Mouse (Mus musculus) heart, postnatal 0 days (tissue): ENCODE results near the gene Ap3d1. TPM values are rescaled to one million over a fixed set of nuclear protein-coding genes. Genes with fewer than 3 reads are reported as not detected.

Experiments
- ATAC-seq: fragments of 200-750 bp; cut with Nextera tagmentation; 2 replicates; pipeline ENCODE4 v1.8.0; 2017; ENCODE audit warnings: low read depth, moderate number of reproducible peaks, moderate library complexity; ENCODE audit not compliant: insufficient read depth
- DNase-seq: peaks from one replicate; pipeline ENCODE4 v3.0.0-alpha.2; 2016; ENCODE audit warnings: low spot score
- H3K27ac ChIP-seq: fragments of 300-500 bp; sonication (generic); 2 replicates; pipeline ENCODE4 v1.5.1; 2014; ENCODE audit warnings: low read depth, mild to moderate bottlenecking
- H3K27me3 ChIP-seq: fragments of 300-500 bp; sonication (generic); 2 replicates; pipeline ENCODE4 v1.6.1; 2014; ENCODE audit warnings: low read length, mixed read lengths; ENCODE audit not compliant: control insufficient read depth, insufficient read depth
- H3K36me3 ChIP-seq: fragments of 300-500 bp; sonication (generic); replicated peaks from 2 replicates; pipeline ENCODE4 v1.6.1; 2014; ENCODE audit warnings: low read length, mixed read lengths; ENCODE audit not compliant: control insufficient read depth, insufficient read depth
- H3K4me1 ChIP-seq: fragments of 300-500 bp; sonication (generic); 2 replicates; pipeline ENCODE4 v1.6.1; 2014; ENCODE audit warnings: antibody characterized with exemption; ENCODE audit not compliant: control insufficient read depth, insufficient read depth
- H3K4me2 ChIP-seq: fragments of 300-500 bp; sonication (generic); 2 replicates; pipeline ENCODE4 v1.6.1; 2014; ENCODE audit warnings: low read depth, mild to moderate bottlenecking, low read length, moderate library complexity
- H3K4me3 ChIP-seq: fragments of 300-500 bp; sonication (generic); 2 replicates; pipeline ENCODE4 v1.5.1; 2014; ENCODE audit warnings: low read depth, low read length
- H3K9ac ChIP-seq: fragments of 300-500 bp; sonication (generic); replicated peaks from 2 replicates; pipeline ENCODE4 v1.6.1; 2014; ENCODE audit warnings: low read depth, low read length, mixed read lengths
- H3K9me3 ChIP-seq: fragments of 300-500 bp; sonication (generic); replicated peaks from 2 replicates; pipeline ENCODE4 v1.6.1; 2016; ENCODE audit warnings: low read length; ENCODE audit not compliant: control insufficient read depth
- CTCF ChIP-seq: IDR thresholded peaks from 2 replicates; pipeline ENCODE4 v1.5.1; 2016; ENCODE audit warnings: antibody characterized with exemption, control low read depth, low read depth
- EP300 ChIP-seq: IDR thresholded peaks from 2 replicates; pipeline ENCODE4 v1.6.1; 2016; ENCODE audit warnings: antibody characterized with exemption, low read depth
- WGBS: fragments of 180-500 bp; shearing (Covaris S2); extraction: QIAGEN DNeasy Blood & Tissue Kit; methylation state at CpG from one replicate; pipeline ENCODE4 v1.1.7; 2014; 5-methylcytosine and 5-hydroxymethylcytosine counted together
- polyA plus RNA-seq: library from polyadenylated mRNA; unstranded; fragments of >200 nt; fragmentation: Nextera tagmentation; extraction: Ambion mirVana; gene quantifications from 2 replicates; pipeline ENCODE4 v1.2.1, GENCODE M21; 2015
- total RNA-seq: library from RNA; depleted of rRNA; stranded (reverse); fragments of >200 nt; gene quantifications from 2 replicates; pipeline ENCODE4 v1.2.3, GENCODE M21; 2014; ENCODE audit warnings: low replicate concordance

Gene Ap3d1
- total and polyA plus RNA-seq, 2 experiments from 2014 or later = 31.6 to 77.9 TPM

DNA sequence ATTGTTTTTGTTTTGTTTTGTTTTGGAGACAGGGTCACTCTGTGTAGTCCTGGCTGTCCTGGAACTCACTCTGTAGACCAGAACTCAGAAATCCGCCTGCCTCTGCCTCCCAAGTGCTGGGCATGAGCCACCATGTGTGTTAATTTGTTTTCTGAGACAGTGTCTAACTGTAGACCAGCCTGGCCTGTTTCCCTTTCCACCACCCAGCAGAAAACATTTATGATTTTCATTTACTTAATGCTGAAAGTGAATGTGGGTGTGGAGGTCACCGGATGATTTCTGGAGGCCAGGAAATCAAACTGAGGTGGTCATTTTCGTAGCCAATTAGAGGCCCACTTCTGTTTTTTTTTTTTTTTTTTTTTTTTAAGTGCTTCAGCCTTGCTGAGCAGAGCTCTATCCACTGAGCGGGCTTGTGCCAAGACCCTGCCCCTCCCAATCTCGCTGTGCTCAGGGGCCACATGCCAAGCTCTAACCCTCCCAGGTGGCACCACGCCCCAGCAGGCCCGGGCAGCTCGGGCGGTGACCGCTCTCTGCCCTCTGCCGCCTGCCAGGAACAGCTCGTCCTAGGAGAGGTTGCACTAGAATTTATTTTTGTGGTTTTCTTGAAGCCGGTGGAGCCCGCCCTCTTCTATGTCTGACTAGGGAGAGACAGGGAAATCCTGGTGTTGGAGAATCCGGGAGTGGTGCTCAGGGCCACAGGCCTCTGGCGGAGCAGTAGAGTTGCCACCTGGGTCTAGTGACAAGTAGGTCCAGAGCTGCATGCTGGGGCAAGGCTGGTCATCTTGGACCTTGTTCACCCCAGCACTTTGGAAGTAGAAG, 77.7 kb downstream of the Ap3d1 start:
- no peak overlapping the region for H3K9ac ChIP-seq
- H3K9me3 ChIP-seq = no peaks in the 10 kb centered on the region
- peaks cover 18% of the 10 kb centered on the region for H3K4me1 ChIP-seq
- TF ChIP-seq CTCF = no peak
- TF ChIP-seq EP300 = peak; percentile 92
- peak; percentile 93 for ATAC-seq
- DNase-seq = peak; percentile 95
- H3K27ac ChIP-seq = peak overlapping the region; percentile 98
- no peaks in the 10 kb centered on the region for H3K27me3 ChIP-seq
- peaks cover 34% of the 10 kb centered on the region for H3K36me3 ChIP-seq
- H3K4me2 ChIP-seq = peak overlapping the region; percentile 48
- H3K4me3 ChIP-seq = peak overlapping the region; percentile 20; the same call in 1 of the 2 replicates
- 6% methylated on average over 16 of the region's 16 CpGs for WGBS

DNA sequence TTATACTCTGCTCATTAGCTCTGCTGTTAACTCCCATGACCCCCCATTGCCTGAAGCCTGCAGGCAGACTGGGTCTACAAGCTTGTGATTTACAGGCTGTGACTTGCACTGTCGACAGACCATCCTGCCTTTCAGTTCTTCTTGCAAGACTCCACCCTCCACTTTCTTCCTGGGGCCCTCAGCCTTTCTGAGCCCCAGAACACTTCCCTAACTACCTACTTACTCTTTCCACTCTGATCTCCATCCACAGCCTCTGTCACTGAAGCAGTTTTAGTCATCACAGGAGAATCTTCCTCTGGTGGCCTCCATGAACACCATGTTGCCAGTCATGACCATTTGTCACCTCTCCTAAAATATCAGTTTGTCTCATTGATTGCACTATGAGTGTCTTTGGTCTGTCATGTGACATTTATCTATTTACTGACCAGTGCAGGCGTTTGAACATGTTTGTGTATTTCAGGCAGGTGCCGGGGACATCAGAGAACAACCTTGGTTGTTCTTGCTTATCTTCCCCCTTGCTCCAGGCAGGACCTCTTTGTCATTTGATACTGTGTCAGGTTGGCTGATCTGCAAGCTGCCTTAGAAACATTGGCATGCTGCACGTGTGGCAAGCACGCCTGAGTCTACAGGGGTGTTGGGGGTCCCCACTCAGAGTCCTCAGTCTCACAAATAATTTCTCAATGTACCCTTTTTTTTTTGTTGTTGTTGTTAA, 78.4 kb downstream of the Ap3d1 start:
- no peaks in the 10 kb centered on the region for H3K27me3 ChIP-seq
- peaks cover 17% of the 10 kb centered on the region for H3K4me1 ChIP-seq
- H3K27ac ChIP-seq = peak overlapping the region; percentile 98
- no peak overlapping the region for H3K4me2 ChIP-seq
- no peaks in the 10 kb centered on the region for H3K9me3 ChIP-seq
- no peak for TF ChIP-seq CTCF
- TF ChIP-seq EP300 = peak; percentile 75; the same call in 1 of the 2 replicates
- peaks cover 27% of the 10 kb centered on the region for H3K36me3 ChIP-seq
- DNase-seq (peak; percentile 50), ATAC-seq (no peak)
- 0 out of 2 replicates have a peak overlapping the region, but pooled peaks have one; percentile 17 for H3K9ac ChIP-seq
- H3K4me3 ChIP-seq = no peak overlapping the region
- WGBS = 25% methylated on average over 5 of the region's 5 CpGs

DNA sequence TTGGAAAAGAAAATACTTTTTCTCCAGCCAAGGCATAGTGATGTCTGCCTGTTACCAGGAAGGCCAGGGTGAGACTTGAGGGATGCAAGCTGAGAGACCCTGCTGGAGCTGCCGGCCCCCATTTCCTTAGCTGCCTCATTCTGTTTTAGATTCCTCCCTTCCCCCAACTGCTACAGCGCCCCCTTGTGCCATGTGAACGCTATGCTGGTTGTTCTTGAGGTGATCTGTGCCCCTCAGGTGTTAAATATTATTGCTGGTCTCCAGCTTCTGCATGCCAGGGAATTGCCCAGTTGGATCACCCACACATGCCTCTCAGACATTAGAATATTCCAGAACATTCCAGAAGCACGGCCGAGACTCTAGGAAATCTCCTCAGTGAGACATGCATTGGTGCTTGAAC, 80.9 kb downstream of the Ap3d1 start:
- Histone ChIP-seq H3K4me3 (no peak overlapping the region), H3K27me3 (no peaks in the 10 kb centered on the region), H3K9ac (no peak overlapping the region), H3K36me3 (0 out of 2 replicates have a peak, but pooled peaks cover 2% of the 10 kb centered on the region), H3K9me3 (no peaks in the 10 kb centered on the region), H3K4me1 (peaks cover 17% of the 10 kb centered on the region), H3K4me2 (no peak overlapping the region), H3K27ac (no peak overlapping the region)
- WGBS = 31% methylated on average over 5 of the region's 5 CpGs
- peak; percentile 59 for TF ChIP-seq CTCF
- no peak for TF ChIP-seq EP300
- DNase-seq (peak; percentile 35), ATAC-seq (no peak)

DNA sequence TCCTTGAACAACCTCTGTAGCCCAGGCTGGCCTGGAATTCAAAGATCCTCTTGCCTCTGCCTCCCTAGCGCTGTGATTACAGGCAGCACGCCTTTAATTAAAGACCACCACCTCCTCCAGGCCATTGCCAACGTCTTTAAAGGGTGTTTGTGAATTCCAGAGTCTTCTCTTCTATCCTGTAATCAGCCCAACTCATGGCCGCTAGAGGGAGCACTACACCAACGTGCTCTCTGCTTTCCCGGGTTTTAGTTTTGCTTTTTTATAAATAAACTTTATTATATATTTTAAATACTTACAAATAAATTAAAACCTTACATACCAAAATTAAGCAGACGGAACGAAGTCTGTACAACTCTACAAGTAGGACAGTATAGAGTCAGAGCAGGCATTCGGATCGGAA, 82.9 kb downstream of the Ap3d1 start:
- TF ChIP-seq EP300 (no peak), CTCF (peak; percentile 69)
- Histone ChIP-seq H3K9ac (no peak overlapping the region), H3K9me3 (no peaks in the 10 kb centered on the region), H3K27me3 (no peaks in the 10 kb centered on the region), H3K4me2 (peak overlapping the region; percentile 54), H3K36me3 (no peaks in the 10 kb centered on the region), H3K27ac (no peak overlapping the region), H3K4me3 (peak overlapping the region; percentile 33), H3K4me1 (peaks cover 25% of the 10 kb centered on the region)
- WGBS = 11% methylated on average over 10 of the region's 10 CpGs
- no peak for ATAC-seq
- DNase-seq = peak; percentile 68

DNA sequence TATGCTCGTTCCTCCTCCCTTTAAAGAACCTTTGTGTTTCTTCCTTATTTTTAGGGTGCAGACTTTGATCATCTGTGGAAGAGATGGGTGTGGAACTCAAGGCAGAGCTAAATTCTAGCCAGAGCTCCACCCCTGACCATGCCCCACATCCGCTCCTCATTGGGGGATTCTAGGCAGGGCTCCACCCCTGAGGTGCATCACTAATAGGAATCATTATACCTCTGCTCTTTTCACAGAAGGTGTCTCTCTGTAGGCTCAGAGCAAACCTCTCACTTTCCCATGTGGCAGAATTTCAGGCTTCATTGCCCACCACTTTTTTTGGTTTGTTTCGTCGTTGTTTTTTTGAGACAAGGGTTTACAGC, 83.2 kb downstream of the Ap3d1 start:
- no peak for TF ChIP-seq CTCF
- no peak for TF ChIP-seq EP300
- Histone ChIP-seq H3K9ac (no peak overlapping the region), H3K4me1 (peaks cover 21% of the 10 kb centered on the region), H3K4me2 (no peak overlapping the region; the same call in 1 of the 2 replicates), H3K27me3 (no peaks in the 10 kb centered on the region), H3K36me3 (no peaks in the 10 kb centered on the region), H3K9me3 (no peaks in the 10 kb centered on the region), H3K27ac (no peak overlapping the region), H3K4me3 (no peak overlapping the region)
- WGBS = 62% methylated on average over 4 of the region's 4 CpGs
- no peak for DNase-seq
- ATAC-seq = no peak
